Mouse (Mus musculus) embryo, embryonic 9.5 days (tissue): ENCODE results near the gene Nynrin.

Experiments
- DNase-seq: peaks from one replicate; pipeline ENCODE4 v3.0.0-alpha.2; 2017; ENCODE audit errors: extremely low spot score

Gene Nynrin

GRCm38 (mm10) chr14:55853621-55854285 lies at the start of gene Nynrin:
TSS of gene Nynrin (plus strand) at chr14:55854010.
- peak; percentile 91 for DNase-seq

DNA sequence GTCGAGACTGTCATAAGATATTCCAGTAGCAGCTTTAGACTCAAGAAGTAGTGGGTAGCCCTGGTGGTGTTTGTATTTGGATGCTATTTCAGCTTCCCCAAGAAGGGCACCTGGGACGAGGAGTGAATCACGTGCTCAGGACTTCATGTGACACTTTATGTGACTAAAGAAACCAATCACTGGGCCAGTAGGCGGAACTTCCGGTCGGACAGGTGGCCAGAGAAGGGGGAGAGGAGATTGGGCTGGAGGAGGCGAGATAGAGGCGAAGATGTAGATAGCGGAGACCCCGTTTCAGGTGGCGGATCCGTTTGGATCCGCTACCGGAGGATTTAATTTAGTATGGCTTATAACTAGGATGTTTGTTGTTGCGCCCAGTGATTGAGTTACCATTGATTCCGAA lies 38.9 kb upstream of the Nynrin start:
- DNase-seq: peak; percentile 70

DNA sequence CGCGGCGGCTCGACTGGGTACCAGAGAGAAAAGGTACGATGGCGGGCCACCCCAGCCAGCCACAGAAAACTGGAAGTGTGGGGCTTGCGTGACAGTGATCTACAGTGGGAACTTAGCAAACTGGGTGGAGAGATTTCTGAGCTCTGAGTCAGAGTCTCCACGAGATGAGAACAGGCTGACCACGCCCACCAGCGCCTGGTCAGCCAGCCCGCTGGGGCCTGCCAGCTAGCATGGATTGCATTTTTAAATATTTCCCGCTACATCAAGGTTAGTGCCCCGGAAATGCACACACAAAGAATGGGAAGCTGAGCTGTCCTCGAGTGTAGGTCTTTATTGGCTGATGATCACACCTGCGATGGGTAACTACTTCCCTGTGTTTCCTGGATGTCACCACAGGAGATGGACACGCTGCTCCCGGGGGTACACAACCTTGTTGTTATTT lies 38.5 kb upstream of the Nynrin start:
- peak; percentile 47 for DNase-seq

- DNase-seq: no peak
These were observed 33.9 kb upstream of the Nynrin start for GRCm38 (mm10) chr14:55819845-55820405.

- DNase-seq: no peak
These were observed 33.2 kb upstream of the Nynrin start for GRCm38 (mm10) chr14:55820576-55820975.

DNA sequence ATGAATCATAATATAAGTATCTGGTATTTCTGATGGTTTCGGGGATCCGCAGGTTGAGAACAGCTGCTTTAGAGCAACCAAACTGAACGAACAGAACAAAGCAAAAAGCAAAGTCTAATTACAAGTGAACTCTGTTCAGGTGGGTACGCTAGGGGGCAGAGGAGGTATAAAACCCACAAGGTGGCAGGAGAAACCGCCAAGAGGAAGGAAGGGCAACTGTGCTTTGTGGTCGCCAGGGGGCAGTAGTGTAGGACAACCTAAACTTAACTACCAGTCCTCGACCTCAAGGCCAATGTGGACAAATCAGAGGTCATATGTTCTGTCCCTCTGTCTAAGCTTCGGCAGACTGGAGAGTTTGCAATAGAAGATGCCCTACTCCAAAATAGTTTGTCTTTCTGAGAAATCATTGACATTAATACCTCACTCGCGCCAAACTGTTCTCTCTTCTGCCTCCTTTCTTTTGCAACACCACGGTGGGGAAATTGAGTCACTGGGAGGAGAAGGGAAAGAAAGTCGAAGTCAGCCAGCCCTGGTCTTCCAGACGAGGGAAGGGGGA lies 31.3 kb upstream of the Nynrin start:
- peak; percentile 89 for DNase-seq

GRCm38 (mm10) chr14:55822991-55823762 lies 30.6 kb upstream of the Nynrin start, which contains the start of gene Nfatc4:
TSS of gene Nfatc4 (plus strand) at chr14:55823144.
- DNase-seq: peak; percentile 95

GRCm38 (mm10) chr14:55824001-55824480 lies 29.8 kb upstream of the Nynrin start:
- DNase-seq: no peak

DNA sequence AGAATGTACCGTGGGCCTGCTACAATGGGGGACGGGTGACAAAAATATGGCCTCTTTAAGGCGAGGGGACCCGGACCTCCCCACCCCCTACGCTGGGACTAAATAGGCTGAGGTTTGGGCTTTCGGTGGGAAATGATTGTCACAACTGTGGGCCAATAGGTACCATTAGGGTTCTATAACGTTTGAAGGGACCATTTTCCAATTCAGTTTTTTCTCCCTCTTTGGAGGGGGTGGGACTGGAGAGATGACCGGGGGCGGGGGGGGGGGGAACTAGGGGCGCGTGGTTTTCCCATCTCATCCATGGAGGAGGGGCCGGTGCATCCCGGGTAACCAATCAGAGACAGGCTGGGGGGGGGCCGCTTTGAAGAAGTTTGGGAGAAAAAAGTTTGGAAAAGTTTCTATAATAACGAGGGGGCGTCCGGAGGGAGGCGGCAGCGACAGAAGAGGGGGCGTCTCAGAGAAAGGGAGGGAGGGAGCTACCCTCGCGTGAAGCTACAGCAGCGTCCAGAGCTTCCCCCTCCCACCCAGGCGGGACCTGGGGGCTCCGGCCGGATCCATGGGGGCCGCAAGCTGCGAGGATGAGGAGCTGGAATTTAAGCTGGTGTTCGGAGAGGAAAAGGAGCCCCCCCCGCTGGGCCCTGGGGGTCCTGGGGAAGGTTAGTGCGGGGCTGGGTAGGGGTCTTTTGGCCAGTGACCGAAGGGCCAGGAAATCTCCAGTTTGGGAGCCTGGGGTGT lies 29.2 kb upstream of the Nynrin start:
- peak; percentile 79 for DNase-seq

- DNase-seq: peak; percentile 74
These were observed 28.4 kb upstream of the Nynrin start for GRCm38 (mm10) chr14:55825216-55826051.

GRCm38 (mm10) chr14:55826142-55826541 lies 27.7 kb upstream of the Nynrin start:
- DNase-seq: no peak

DNA sequence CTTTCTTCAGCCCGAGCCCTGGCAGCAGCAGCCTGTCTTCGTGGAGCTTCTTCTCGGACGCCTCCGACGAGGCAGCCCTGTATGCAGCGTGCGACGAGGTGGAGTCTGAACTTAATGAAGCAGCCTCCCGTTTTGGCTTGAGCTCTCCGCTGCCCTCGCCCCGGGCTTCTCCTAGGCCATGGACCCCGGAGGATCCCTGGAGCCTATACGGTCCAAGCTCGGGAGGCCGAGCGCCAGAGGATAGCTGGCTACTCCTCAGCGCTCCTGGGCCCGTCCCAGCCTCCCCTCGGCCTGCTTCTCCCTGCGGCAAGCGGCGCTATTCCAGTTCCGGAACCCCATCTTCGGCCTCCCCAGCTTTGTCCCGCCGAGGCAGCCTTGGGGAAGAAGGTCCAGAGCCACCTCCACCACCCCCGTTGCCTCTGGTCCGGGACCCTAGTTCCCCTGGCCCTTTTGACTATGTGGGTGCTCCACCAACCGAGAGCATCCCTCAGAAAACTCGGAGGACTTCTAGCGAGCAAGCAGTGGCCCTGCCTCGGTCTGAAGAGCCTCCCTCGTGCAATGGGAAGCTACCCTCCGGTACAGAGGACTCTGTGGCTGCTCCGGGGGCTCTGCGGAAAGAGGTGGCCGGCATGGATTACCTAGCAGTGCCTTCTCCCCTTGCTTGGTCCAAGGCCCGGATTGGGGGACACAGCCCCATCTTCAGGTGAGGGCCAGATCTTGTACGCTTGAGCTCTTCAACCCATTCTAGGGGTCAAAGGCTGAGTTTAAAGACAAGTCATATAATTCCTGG lies 27.1 kb upstream of the Nynrin start:
- peak; percentile 42 for DNase-seq

DNA sequence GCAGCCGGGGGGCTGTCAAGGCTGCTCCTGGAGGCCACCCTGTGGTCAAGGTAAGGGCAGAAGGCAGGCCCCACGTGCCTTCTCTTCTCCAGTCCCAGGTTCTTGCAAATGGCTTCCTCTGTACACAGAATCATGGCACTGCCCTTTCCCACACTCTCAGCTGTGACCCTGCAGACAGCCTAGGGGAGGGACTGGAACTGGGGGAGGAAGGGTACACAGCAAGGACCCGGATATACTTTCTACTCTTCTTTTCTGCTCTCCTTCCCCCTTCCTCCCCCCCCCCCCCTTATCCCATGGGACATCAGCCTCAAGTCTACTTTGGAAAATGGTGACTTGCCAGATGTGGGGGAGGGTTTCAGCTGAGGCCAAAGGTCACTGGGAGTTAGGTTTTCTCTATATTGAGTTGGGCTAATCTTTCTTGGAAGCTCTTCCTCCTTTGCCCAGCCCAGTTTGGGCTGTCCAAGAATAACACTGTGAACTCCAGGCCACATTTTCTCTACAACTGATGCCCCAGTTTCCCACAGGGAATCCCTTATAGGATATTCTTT lies 25.0 kb upstream of the Nynrin start:
- DNase-seq: peak; percentile 42

- DNase-seq: no peak
These were observed 24.0 kb upstream of the Nynrin start for GRCm38 (mm10) chr14:55829854-55830253.

GRCm38 (mm10) chr14:55830331-55830730 lies 23.5 kb upstream of the Nynrin start:
- DNase-seq: no peak

GRCm38 (mm10) chr14:55833126-55833525 lies 20.7 kb upstream of the Nynrin start:
- DNase-seq: no peak

DNA sequence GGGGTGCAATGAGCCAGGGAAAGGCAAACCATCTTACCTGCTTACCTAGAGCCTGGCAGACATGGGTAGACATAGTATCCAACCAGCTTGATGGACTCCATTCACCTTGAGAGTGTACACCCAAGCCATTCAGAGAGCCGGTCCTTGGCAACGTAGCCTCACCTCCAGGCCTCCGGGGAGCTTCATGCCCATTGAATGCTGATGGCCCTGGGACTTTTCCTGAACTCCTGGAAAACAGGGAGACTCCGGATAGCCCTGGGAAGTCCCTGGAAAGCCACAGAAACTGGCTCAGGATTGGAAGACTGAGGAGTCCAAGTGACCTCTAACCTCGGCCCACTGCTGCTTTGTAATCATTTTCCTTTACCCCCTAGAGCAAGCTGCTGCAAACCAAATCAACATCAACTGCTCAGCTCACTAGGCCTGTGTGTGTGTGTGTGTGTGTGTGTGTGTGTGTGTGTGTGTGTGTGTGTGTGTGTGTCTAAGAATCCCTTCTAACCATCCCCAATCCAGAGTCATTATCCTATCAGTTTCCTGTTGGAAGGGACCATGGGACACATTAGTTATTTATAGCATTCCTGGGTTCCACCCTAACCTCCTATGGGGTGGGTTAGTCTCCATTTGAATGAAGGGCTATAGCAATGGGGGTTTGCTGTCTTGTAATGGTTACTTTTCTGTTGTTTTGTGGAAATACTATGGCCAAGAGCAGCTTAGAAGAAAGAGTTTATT lies 18.8 kb upstream of the Nynrin start:
- no peak for DNase-seq

DNA sequence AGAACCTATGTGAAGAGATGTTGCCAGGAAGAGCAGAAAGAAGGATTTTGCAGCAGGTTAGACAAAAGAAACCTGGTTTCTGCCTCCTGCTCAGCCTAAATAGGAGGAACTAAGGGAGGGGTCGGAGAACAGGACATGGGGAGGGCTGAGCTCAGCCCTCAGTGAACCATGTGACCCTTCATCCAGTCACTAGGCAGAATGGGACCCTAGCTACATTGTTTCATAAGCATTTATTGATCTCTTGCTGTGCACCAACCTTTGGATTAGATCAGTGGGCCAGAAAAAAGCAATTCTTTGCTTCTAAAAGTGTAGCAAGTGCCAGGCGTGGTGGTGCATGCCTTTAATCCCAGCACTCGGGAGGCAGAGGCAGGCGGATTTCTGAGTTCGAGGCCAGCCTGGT lies 15.5 kb upstream of the Nynrin start:
- DNase-seq: no peak

- no peak for DNase-seq
These were observed 15.1 kb upstream of the Nynrin start for GRCm38 (mm10) chr14:55838740-55839139.
